Mouse (Mus musculus): ENCODE data around the gene Card10.

Card10 gene

GRCm38 (mm10) chr15:78801971-78802741, 686 bp downstream of the Card10 start:
- DNase-seq (ENCODE audit: low spot score): no peak

DNA sequence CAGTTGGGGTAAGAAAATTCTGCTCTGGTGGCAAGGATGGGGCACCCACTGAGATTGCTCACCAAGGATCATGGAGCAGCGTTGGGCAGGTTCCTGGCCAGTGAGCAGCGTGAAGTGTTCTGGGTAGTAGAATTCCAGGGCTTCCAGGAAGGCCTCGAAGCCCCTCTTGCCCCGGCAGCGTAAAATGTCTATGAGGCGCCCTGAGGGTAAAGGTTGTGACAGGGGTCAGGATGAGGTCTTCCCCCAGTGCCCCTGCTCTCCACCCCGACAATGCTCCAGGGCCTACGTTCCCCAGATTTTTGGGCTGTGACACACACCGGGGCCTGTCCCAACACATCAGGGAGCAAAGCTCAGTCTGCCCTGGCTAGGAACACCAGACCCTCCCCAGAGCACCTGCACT, 1.3 kb downstream of the Card10 start:
- no peak for DNase-seq (ENCODE audit: low spot score)

DNA sequence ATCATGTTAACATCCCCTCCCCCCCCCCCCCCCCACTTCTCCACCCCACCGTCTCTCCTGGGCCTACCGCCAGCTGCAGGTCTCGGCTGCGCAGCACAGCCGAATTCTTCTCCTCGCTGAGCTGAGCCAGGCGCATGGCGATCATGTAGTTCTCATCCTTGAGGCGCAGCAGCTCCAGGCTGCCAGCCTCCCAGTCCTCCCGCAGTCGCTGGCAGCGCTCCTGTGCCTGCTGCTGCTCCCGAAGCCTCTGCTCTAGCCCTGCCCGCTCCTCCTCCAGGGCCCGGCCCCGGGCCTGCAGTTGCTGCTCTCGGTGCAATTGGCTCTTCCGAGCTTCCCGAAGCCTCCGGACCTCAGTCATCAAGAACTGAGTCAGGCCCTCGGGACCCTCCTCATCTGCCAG, 3.8 kb downstream of the Card10 start:
- DNase-seq (ENCODE audit: low spot score): no peak

DNA sequence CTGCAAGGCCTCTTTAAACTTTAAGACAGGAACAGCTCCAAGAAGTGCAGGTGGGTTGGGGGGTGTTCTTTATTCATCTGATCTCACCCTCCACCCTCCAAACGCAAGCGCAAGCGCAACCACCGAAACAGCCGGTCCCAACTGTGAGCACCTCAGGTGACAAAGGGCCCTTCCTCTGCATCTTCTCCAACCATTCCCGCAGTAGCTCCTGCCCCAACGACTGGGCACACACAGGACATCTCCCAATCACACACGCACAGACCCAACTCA, 5.8 kb downstream of the Card10 start:
- no peak for DNase-seq (ENCODE audit: low spot score)

GRCm38 (mm10) chr15:78796196-78797059, 6.4 kb downstream of the Card10 start:
- DNase-seq (ENCODE audit: low spot score): no peak

DNA sequence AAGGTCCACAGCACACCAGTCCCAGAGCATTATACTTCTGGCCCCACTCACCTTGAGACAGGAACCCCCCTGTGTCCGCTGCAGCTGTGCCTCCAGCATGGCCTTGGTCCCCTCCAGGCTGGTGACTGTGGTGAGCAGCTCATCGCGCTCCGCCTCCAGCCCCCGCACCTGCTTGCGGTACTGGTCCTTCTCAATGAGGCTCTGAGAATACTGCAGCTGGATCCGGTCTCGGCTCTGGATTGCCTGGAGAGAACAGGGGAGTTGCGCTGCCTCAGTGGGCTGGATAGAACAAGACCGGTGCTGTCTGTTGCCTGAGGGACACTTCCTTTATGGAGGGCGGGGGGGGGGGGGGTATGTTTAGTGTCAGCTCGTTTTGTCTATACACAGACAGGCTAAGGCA, 11.9 kb downstream of the Card10 start:
- DNase-seq (ENCODE audit: low spot score): no peak

DNA sequence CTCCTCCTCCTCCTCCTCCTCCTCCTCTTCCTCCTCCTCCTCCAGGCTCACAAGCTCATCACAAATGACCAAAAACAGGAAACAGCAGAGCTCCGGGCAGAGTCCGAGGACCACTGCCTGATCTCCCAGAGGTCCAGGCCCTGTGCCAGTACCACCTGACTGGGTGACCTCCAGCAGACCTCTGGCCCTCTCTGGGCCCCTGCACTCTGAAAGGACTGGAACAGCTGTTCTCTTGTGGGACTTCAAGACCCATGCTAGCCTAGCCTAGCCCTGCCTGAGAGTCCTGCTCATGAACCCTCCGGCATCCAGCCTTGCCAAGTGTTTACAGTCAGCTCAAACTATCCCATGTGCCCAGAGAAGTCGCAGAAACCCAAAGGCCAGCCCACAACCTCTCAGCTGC, 12.4 kb downstream of the Card10 start:
- no peak for DNase-seq (ENCODE audit: low spot score)

GRCm38 (mm10) chr15:78789721-78790323, 13.0 kb downstream of the Card10 start:
- no peak for DNase-seq (ENCODE audit: low spot score)

GRCm38 (mm10) chr15:78788042-78788441, 14.8 kb downstream of the Card10 start:
- no peak for DNase-seq (ENCODE audit: low spot score)

GRCm38 (mm10) chr15:78787287-78787856, 15.5 kb downstream of the Card10 start:
- DNase-seq (ENCODE audit: low spot score): no peak

DNA sequence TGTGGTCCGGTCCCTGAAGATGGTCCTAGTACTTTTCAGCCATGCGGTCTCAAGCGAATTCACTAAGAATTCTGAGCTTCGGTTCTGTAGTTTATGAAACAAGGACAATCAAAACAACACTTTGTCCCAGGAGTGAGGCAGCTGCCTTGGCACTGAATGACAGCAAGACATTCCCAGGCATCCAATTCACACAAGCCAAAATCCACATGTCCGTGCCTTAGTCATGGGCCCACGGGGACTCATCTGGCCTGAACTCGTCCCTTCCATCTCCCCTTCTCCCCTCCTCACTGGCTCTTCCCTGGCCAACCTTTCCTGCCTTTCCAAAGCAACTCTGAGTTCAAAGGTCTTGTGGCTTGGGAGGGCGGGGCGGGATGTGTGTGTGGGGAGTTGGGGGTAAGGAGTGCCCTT, 16.4 kb downstream of the Card10 start:
- no peak for DNase-seq (ENCODE audit: low spot score)

GRCm38 (mm10) chr15:78785961-78786360, 16.9 kb downstream of the Card10 start:
- no peak for DNase-seq (ENCODE audit: low spot score)

GRCm38 (mm10) chr15:78785258-78785657, 17.6 kb downstream of the Card10 start:
- DNase-seq (ENCODE audit: low spot score): no peak

DNA sequence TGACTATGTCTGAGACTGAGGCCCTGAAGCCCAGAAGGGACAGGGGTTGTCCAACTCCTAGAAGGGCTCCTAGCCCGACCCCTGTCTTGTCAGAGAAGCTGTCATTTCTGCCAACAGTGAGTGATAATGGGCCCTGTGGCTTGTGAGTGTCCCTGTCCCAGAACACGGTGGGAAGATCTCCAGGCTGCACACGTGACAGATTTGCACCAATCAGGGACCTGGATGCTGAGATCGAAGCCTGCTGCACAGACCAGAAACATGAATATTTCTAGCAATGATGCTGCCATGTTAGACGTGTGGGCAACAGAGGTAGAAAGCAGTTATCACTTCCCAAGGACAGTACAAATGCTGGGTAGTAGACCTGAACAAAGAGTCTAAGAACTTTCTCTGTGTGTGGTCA, 18.3 kb downstream of the Card10 start:
- no peak for DNase-seq (ENCODE audit: low spot score)

DNA sequence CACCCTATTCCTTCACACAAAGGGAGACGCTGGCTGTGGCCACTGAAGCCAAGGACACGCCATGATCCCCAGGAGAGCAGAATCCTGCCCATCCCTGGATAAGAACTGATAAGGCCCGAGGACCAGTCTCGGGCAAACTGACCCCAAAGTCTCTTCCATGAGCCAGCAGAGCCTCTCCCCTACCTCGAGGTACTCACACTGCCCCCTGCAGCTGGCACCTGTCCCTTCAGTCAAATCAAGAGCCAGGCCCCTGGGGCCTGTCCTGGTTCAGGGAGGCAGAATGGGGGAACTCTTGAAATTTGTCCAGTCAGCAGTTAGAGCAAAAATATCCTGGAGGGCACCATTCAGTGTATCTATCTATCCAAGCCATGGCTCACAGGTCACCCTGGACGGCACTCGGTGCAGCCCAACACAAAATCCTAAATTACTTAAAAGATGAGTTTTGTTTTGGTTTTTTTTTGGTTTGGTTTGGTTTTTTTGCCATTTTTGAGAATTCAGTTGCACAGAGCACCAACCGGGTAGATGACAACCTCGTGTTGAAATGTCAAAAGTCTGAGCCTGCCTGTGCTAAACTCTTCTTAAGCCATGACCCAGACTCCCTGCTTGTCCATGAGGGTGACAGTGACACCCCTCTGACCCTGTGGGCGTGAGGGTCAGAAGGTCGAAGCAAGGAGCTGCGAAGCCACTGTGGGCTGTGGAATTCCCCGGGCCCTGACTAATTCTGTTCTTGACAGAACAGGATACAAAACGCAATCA, 20.3 kb downstream of the Card10 start:
- no peak for DNase-seq (ENCODE audit: low spot score)

GRCm38 (mm10) chr15:78780908-78781307, 21.9 kb downstream of the Card10 start:
- no peak for DNase-seq (ENCODE audit: low spot score)

DNA sequence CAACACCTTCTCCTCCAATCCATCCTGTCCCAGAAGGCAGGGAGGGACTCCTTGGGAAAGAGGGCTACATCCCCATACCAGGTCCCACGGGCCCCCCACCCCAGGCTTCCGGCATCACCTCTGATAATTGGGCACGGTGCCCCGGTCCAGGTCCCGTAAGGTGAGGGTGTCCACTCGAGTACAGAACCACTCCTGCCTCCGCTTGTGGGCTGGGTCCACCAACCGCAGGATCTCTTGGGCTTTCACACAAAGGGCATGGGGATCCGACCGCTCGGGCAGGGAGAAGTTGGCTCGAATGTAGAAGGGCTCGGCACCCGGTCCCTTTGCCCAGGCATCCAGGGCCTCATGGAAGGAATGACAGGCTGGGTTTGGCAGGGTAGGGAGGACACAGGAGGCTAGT, 22.5 kb downstream of the Card10 start:
- DNase-seq (ENCODE audit: low spot score): no peak

DNA sequence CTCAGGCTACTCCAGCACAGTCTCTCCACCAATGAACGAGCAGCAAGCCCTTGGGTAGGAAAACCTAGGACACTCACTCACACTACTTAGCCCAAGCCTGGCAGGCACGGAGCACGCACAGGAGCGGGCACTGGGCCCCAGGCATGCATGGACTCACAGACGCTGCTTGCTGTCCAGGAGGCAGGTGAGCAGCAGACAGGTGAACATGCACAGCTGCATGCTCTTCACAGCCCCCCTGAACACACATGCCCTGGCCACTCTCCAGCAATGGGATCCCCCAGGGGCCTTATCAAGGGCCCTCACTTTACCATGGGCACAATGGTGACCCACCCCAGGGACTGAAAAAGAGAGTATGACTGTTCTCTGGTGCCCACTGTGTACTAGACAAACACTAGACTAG, 23.2 kb downstream of the Card10 start:
- no peak for DNase-seq (ENCODE audit: low spot score)

GRCm38 (mm10) chr15:78779253-78779652, 23.6 kb downstream of the Card10 start:
- DNase-seq (ENCODE audit: low spot score): no peak

DNA sequence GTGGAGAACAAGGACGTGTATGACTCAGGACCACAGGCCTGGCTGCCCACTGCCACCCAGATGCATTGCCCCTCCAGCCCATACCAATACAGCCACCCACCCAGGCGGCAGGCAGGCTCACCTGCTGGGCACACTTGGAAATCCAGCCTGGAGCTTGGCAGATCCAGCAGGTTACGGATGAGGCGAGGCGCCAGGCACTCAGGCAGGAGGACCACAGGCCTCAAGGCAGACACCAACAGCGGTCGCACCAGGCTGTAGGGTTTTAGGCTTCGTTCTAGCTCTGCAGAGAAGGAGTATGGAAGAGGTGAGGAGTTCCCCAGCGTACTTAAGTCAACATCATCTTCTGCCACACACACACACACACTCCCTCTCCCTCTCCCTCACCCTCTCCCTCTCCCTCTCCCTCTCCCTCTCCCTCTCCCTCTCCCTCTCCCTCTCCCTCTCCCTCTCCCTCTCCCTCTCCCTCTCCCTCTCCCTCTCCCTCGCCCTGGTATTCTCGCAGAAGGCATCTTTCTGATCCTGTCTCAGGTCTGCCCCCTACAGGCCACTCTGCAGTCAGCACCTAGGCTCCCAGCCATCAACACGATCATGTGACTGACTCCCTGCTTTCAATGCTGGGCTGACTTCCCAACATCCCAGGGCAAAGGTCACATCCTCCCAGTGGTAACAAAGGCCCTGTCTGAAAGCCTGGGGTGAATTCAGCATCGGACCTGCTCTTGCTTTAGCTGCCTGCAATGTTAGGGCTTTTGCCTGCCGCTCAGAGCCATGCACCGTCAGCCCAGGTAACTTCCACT, 24.6 kb downstream of the Card10 start:
- no peak for DNase-seq (ENCODE audit: low spot score)

DNA sequence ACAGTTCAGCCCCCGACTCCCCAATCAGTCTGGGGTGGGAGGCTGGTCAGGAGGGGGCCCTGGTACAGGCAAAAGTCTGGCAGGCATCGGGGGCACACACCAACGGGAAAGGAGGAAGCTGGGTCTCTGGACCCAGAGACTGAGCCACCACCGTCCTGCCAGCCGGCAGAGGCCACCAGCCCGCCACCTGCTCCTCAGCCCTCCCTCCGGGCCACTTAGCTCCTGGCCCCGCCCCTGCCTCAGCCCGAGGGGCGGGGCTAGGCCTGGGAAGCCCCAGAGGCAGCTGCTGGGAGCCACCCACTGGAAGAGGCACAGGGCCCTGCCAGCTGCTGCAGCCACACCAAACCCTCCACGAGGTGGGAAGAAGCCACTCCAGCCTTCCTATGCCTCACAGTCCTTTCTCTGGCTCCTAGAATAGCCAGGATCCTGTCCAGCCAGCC, 29.5 kb downstream of the Card10 start, which contains the start of gene Mfng:
Gene Mfng (minus strand): TSS at position 186 of the 440 bp plus-strand sequence.
- no peak for DNase-seq (ENCODE audit: low spot score)
